In the genomic region with DNA sequence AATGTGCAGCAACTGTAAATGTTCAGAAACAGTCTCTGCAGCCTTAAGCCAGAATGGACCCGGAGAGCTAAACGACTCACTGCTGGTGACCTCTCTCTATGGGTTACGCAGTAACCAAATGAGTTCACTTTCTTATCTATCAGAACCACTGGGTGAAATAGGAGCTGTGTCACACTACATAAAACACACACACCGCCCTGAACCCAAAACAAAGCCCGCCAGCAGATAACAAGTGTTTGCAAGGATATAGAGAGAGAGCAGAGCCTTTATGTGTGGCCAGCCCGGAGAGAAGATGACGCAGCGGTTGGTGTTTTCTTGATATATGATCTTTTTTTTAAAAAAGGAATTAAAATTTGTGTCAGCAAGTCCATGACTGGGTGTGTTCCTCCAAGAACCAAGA, we compare ENCODE assay signal across 13 mouse cellular contexts.
DNase-seq lines count a peak whose midpoint lies in the region; ATAC-seq and TF ChIP-seq lines count a peak whose summit lies in the region.
"Had no signal": no experiment of that assay in that cellular context is flagged by ENCODE, and none has a peak within 500 bp of the region (broad histone marks: within the 10 kb centered on the region; RNA-seq: fewer than 3 reads in every experiment).

No protein-coding gene starts in this region.

- H3K9me3 ChIP-seq in forebrain, embryonic 12.5 days: no peaks in the 10 kb centered on the region
- no peaks in the 10 kb centered on the region for H3K9me3 ChIP-seq in forebrain, embryonic 13.5 days (replicated peaks)
- H3K9me3 ChIP-seq in liver, embryonic 11.5 days (ENCODE audit: control insufficient read depth, low read length): no peaks in the 10 kb centered on the region
- no peaks in the 10 kb centered on the region for H3K9me3 ChIP-seq in intestine, postnatal 0 days (ENCODE audit: control insufficient read depth)
- H3K9me3 ChIP-seq: midbrain, embryonic 15.5 days had no signal

- no peak overlapping the region for H3K4me3 ChIP-seq in forebrain, embryonic 12.5 days (replicated peaks)
- H3K4me3 ChIP-seq in forebrain, embryonic 13.5 days: no peak overlapping the region
- H3K4me3 ChIP-seq in left cerebral cortex, adult 2 months: no peak overlapping the region
- H3K4me3 ChIP-seq in liver, embryonic 11.5 days (ENCODE audit: low read depth, low read length): no peak overlapping the region
- no peak overlapping the region for H3K4me3 ChIP-seq in intestine, postnatal 0 days (ENCODE audit: low read depth, low read length)
- H3K4me3 ChIP-seq: midbrain, embryonic 15.5 days had no signal

- H3K4me2 ChIP-seq in forebrain, embryonic 12.5 days: no peak overlapping the region
- H3K4me2 ChIP-seq in forebrain, embryonic 13.5 days: no peak overlapping the region
- H3K4me2 ChIP-seq in liver, embryonic 11.5 days: peak overlapping the region; percentile 19
- no peak overlapping the region for H3K4me2 ChIP-seq in intestine, postnatal 0 days (replicated peaks; ENCODE audit: low read depth)
- H3K4me2 ChIP-seq: midbrain, embryonic 15.5 days had no signal

- ATAC-seq in forebrain, embryonic 12.5 days (ENCODE audit: low FRiP score): no peak
- no peak for ATAC-seq in forebrain, embryonic 13.5 days
- peak; percentile 93 for ATAC-seq in liver, embryonic 11.5 days (replicated peaks; ENCODE audit: low FRiP score)
- ATAC-seq in intestine, postnatal 0 days: no peak
- ATAC-seq: midbrain, embryonic 15.5 days had no signal

- no peak for DNase-seq in left cerebral cortex, adult 2 months (ENCODE audit: extremely low spot score in 1 of 2, low spot score in 2 of 2)
- no peak for DNase-seq in left cerebral cortex, postnatal 14 days (ENCODE audit: low spot score in 2 of 2)
- peak; percentile 45 for DNase-seq in liver, embryonic 11.5 days (ENCODE audit: low spot score)
- peak; percentile 52 for DNase-seq in yolk sac, embryonic 10.5 days (ENCODE audit: low spot score)
- no peak for DNase-seq in lung, postnatal 14 days
- DNase-seq: adrenal gland, postnatal 10 days; B cell, adult 2 months; spleen, adult 18-20 months; thymus, postnatal 25 days had no signal

- H3K27ac ChIP-seq in forebrain, embryonic 12.5 days: 0 out of 2 replicates have a peak overlapping the region, but pooled peaks have one; percentile 19
- H3K27ac ChIP-seq in forebrain, embryonic 13.5 days: no peak overlapping the region
- H3K27ac ChIP-seq in left cerebral cortex, adult 2 months: peak overlapping the region; percentile 86
- H3K27ac ChIP-seq in liver, embryonic 11.5 days (ENCODE audit: low read depth, low read length): peak overlapping the region; percentile 41
- no peak overlapping the region for H3K27ac ChIP-seq in intestine, postnatal 0 days (ENCODE audit: low read depth, low read length)
- H3K27ac ChIP-seq: midbrain, embryonic 15.5 days had no signal

- WGBS in forebrain, embryonic 12.5 days: 88% methylated on average over 8 of the region's 8 CpGs
- WGBS in forebrain, embryonic 13.5 days: 91% methylated on average over 8 of the region's 8 CpGs
- WGBS in liver, embryonic 11.5 days: 28% methylated on average over 8 of the region's 8 CpGs
- 67% methylated on average over 8 of the region's 8 CpGs for WGBS in intestine, postnatal 0 days

- TF ChIP-seq CTCF in left cerebral cortex, adult 2 months (IDR thresholded peaks at IDR 0.05): no peak
- no peak for TF ChIP-seq CTCF in intestine, postnatal 0 days (IDR thresholded peaks at IDR 0.05; ENCODE audit: low read depth)

- H3K27me3 ChIP-seq in forebrain, embryonic 12.5 days: no peaks in the 10 kb centered on the region
- no peaks in the 10 kb centered on the region for H3K27me3 ChIP-seq in forebrain, embryonic 13.5 days
- H3K27me3 ChIP-seq in liver, embryonic 11.5 days (replicated peaks; ENCODE audit: control insufficient read depth, insufficient read depth, low read length): no peaks in the 10 kb centered on the region
- H3K27me3 ChIP-seq in intestine, postnatal 0 days (replicated peaks; ENCODE audit: control insufficient read depth, insufficient read depth, low read length): no peaks in the 10 kb centered on the region
- H3K27me3 ChIP-seq: midbrain, embryonic 15.5 days had no signal

- H3K36me3 ChIP-seq in forebrain, embryonic 12.5 days (replicated peaks): no peaks in the 10 kb centered on the region
- H3K36me3 ChIP-seq in forebrain, embryonic 13.5 days (ENCODE audit: poor library complexity, severe bottlenecking): no peaks in the 10 kb centered on the region
- no peaks in the 10 kb centered on the region for H3K36me3 ChIP-seq in liver, embryonic 11.5 days (ENCODE audit: control insufficient read depth, insufficient read depth, low read length)
- no peaks in the 10 kb centered on the region for H3K36me3 ChIP-seq in intestine, postnatal 0 days (ENCODE audit: control insufficient read depth, insufficient read depth)
- H3K36me3 ChIP-seq: midbrain, embryonic 15.5 days had no signal

- peaks cover 7% of the 10 kb centered on the region for H3K4me1 ChIP-seq in forebrain, embryonic 12.5 days
- H3K4me1 ChIP-seq in forebrain, embryonic 13.5 days: peaks cover 15% of the 10 kb centered on the region
- H3K4me1 ChIP-seq in liver, embryonic 11.5 days (replicated peaks; ENCODE audit: control insufficient read depth, insufficient read depth, low read length): peaks cover 10% of the 10 kb centered on the region
- 0 out of 2 replicates have a peak, but pooled peaks cover 5% of the 10 kb centered on the region for H3K4me1 ChIP-seq in intestine, postnatal 0 days (replicated peaks; ENCODE audit: control insufficient read depth, insufficient read depth, low read length)

- no peak overlapping the region for H3K9ac ChIP-seq in forebrain, embryonic 12.5 days
- H3K9ac ChIP-seq in forebrain, embryonic 13.5 days: no peak overlapping the region
- no peak overlapping the region for H3K9ac ChIP-seq in liver, embryonic 11.5 days (ENCODE audit: low read depth, low read length)
- H3K9ac ChIP-seq in intestine, postnatal 0 days (ENCODE audit: low read depth, low read length): no peak overlapping the region
- H3K9ac ChIP-seq: midbrain, embryonic 15.5 days had no signal

- intact Hi-C loops in left cerebral cortex, adult 2 months (cut with DNase I): no loop called here
- intact Hi-C loops in left cerebral cortex, postnatal 14 days (cut with DNase I): no loop called here

Comparison
In these comparisons a context has a peak if more than half of its experiments do, and no peak if none do; other contexts are left out.
1. H3K27ac ChIP-seq: peak in forebrain, embryonic 12.5 days (single experiment), left cerebral cortex, adult 2 months (single experiment) and liver, embryonic 11.5 days (single experiment); none in forebrain, embryonic 13.5 days (single experiment) and intestine, postnatal 0 days (single experiment).
2. DNase-seq: peak in liver, embryonic 11.5 days (single experiment) and yolk sac, embryonic 10.5 days (single experiment); none in left cerebral cortex, adult 2 months (0 of 2), left cerebral cortex, postnatal 14 days (0 of 2) and lung, postnatal 14 days (single experiment).